Mouse (Mus musculus) megakaryocyte, adult 5-6 weeks (primary cell): ENCODE results near the gene Map2k4. TPM values are rescaled to one million over a fixed set of nuclear protein-coding genes. Genes with fewer than 3 reads are reported as not detected.
A peak's percentile ranks its signal among the peaks of the same experiment; 100 is the strongest.

Experiments used
- ATAC-seq: 2 replicates; pipeline ENCODE4 v1.8.0; 2016; ENCODE audit warnings: mild to moderate bottlenecking, inconsistent platforms; ENCODE audit not compliant: poor library complexity, severe bottlenecking
- total RNA-seq, 2 experiments: library from RNA; stranded (forward) in 1 of 2; stranded (reverse) in 1 of 2; fragments of 153-499, 151-499 nt in 1 of 2; fragments of 221-1000, 200-1000 nt in 1 of 2; gene quantifications; 2 replicates each; pipeline versions ENCODE4 v1.2.3 to v1.2.4; 2015 to 2017

The Map2k4 gene
- total RNA-seq (2015) (57.5 and 63.1 TPM in 2 replicates), total RNA-seq (2017) (29.1 and 40.5 TPM in 2 replicates)

DNA sequence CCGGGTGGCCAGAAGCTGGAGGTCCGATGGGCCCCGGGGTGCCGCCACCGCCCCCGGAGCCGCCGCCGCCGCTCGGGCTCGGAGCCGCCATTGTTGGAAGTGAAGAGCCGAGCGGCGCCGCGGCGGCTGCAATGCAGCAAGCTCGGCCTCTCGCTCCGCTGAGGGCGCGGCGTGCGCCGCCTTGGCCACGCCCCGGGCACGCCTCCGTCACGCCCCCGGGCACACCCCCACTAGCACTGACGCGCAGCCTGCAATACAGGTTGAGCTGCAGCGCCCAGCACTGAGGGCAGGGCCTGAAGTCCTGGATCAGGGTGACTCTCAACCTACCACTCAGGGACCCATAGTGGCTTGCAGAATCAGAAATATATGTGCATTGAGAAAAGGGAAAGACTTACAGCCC, at the start of gene Map2k4:
Gene Map2k4, minus strand, starts transcription at position 144 of the 400 bp plus-strand sequence.
- ATAC-seq = peak; percentile 98

DNA sequence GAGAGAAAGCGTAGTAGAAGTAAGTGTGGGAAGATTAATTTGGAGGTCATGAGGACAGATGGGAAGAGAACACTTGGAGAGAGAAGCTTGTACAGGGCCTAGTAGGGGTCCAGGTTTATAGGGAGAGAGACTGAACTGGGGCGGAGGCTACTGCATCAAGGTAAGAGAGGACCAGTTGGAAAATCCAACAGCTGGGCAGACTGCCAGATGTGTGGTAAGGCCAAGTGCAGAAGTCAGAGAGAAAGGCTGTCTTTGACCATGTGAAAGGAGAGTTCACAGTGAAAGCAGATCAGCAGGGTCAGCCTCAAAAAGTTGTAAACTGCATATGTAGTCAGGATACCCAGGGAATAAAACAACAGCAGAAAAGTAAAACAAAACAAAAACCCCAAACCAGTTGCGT, 36.5 kb upstream of the Map2k4 start:
- no peak for ATAC-seq

DNA sequence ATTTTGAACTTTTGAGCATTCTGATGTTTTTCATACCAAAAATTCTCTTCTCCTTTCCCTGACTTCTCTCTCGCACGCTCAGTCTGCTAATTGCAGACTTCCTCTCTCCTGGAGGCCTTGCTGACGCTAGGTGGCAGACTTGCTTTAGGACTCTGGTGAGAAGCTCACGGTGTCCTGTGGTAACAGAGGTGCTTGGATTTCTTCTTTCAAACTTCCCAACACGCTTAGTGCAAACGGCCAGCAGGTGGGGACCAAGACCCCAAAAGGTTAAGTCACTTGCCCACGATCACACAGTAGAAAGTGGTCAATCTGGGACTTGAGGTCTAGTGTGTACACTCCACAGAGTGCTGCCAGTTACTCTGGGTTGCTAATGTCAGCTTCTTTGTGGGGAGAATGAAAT, 32.8 kb upstream of the Map2k4 start:
- ATAC-seq = peak; percentile 95

DNA sequence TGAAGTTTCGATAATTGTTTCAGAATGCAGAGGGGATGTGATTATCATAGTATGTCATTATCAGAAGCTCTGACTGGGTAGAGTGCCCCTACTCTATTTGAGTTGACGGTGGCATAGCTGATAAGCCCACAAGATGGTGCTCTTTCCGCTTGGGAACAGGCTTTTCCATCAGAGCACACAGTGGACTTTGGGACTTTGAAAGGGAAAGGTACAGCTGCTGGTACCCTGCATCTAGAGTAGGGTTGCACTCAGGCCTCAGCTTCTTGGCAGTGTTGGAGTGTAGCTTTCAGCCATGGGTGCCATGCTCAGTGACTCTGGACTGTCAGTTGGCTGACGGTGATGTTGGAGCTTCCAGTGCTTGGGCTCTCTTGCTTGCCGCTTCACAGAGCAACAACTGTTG, 32.2 kb upstream of the Map2k4 start:
- ATAC-seq = no peak

DNA sequence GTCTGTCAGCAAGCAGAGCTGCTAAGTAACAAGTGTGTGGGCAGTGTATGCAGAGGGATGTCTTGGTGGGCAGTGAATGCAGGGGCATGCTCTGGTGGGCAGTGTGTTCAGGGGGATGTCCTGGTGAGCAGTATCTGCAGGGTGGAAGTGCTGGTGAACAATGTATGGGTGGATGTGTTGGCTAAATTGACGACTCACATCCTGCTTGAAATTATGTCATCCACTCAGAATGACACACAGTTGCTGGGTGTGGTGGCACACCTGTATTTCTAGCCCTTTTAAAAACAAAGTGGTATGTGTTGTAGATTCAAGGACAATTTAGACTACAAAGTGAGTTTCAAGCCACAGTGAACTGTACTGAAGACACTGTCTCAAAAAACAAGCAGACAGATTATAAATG, 30.1 kb upstream of the Map2k4 start:
- ATAC-seq = peak; percentile 55; the same call in 1 of the 2 replicates

DNA sequence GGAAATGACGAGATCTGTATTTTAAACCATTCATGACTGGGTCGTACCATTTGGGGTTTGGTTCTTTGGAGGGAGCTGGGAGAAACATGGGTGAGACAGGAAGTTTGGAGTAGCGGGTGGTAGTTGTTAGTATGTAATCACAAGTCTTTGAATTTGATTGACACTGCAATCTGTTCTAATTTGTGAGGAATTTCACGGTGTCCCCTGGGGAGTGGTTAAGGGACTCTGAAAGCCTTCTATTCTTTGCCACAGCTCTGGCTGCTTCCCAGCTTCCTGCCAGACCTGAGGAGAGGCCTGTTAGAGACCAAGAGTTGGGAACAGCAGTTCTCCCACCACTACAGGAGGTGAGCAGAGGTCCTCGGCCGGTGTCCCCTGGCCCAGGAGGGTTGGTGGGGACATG, 28.1 kb upstream of the Map2k4 start:
- no peak for ATAC-seq

DNA sequence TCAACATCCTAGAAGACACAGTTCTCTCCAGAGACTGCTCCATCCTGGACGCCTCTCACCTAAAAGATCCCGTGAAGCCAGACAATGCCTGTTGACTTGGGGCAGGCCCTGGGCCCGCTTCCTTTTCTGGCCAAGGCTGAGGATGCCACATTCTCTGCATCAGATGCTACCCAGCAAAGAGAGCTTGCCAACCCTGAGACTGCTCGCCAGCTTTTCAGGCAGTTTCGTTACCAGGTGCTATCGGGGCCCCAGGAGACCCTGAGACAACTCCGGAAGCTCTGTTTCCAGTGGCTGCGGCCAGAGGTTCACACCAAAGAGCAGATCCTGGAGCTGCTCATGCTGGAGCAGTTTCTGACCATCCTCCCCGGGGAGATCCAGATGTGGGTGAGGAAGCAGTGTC, 26.3 kb upstream of the Map2k4 start:
- ATAC-seq = no peak

DNA sequence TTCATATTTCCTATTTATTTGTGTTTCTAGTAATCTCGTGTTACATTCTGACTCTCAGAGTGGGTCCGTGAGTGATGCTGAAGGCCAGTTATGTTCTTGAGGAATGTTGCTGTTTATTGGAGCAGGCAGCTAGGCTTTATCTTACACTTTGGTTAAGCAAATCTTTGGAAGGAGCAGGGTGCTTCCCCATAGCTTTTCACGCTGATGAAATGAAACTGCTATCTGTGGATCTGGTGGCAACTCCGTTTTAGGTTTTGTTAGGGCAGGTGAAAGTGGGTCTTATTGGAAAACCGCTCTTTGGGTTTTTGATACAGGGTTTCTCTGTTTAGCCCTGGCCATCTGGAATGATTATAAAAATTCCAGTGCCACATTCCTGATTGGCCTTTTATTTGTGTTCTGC, 24.0 kb upstream of the Map2k4 start:
- no peak for ATAC-seq

DNA sequence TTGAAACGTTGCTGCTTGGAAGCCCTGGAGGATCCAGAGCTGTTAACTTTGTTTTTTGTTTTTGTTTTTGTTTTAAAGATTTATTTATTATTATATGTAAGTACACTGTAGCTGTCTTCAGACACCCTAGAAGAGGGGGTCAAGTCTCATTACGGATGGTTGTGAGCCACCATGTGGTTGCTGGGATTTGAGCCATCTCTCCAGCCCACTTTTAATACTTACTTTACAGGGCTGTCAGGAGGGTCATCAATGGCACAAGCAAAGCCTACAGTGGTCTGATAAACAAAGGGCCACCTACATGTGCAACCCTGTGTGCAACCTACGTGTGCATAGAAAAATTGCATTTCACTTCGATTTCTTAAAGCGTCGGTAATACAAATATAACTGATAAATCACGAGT, 19.5 kb upstream of the Map2k4 start:
- ATAC-seq = no peak

DNA sequence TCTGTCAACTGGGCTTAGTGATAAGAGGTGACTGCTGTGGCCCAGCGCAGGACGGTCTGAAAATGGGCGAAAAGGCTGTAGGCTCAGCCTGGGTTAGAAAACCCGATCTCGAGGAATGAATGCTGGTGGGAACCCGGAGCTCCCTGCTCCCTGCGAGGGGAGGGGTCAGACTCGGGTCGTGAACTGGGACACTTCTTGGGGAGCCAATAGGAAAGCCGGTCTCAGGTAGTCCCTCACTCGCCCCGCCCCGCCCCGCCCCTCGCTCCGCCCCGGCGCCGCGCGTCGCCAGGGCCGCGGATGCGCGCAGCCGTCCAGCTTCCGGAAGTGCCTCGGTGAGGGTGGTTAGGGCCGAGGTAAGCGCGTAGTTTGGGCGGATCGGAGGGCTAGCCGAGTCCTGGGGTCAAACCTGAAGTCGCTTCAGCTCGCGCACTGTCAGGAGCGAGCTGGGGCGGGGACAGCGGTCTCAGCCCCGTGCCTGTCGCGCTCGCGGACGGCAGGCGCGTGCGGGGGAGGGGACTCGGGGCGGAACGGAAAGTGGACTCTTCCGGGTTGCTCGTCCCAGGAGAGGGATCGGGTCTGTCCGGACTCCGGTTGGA, 18.9 kb upstream of the Map2k4 start, which contains the start of gene Zkscan6:
Gene Zkscan6, plus strand, starts transcription at position 267 of the 596 bp plus-strand sequence.
- peak; percentile 83 for ATAC-seq

DNA sequence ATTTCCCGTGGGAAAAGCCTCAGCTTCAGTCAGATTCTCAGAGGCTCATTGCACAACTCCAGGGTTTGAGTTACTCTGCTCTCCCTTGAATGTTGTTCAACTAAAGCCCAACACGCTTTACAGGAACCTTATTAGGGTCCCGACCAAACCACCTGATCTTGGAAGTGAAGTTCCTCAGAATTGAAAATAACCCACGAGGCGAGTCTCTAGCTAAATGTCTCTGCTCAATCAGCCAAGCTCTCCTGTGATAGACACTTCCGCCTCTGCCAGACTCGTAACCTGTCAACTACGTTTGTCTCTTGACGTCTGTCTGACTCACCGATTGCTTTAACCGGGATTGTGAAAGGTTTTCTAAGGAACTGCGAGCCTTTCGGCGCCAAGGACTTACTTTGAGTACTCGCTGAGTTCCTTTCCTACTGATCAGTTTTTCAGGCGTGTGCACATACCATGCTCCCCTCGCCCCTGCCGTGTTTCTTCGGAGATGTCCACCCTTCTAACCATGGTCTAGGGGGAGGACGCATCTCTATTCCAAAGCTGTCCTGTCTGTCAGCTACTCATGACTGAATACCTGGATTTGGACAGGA, 18.3 kb upstream of the Map2k4 start:
- ATAC-seq = peak; percentile 84

DNA sequence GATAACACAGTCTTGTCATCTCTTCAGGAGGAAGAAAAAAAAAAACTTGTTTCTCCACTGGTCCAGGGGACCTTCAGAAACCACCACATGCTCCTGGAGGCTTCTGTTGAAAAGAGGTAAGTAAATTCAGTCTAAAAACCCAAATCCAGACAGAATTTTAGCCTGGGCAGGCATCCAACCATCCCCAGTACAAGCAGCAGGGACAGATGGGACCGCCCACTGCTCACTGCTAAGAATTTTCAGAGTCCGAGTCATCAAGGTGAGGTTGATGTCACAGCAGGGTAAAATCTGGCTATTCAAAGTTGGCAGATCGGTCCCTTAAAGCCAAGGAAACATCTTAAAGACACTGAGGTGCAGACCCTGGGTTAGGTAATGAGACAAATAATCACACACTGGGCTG, 13.8 kb upstream of the Map2k4 start:
- no peak for ATAC-seq

DNA sequence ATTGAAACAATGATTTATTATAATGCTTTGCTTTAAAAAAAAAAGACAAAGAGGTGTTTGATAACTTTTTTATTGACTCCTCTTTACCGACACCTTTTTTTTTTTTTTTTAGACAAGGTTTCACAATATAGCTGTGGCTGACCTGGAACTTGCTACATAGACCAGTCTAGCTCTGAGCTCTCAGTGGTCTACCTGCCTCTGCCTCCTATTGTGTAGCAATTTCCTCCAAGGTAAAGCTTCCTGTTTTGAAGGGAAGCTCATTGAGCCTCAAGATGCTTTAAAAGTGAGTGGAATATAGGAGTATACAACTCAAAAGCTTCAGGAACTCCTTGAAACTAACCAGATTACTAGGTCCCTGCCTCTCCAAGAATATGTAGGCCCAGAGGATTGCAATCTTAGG, 7.8 kb upstream of the Map2k4 start:
- ATAC-seq = peak; percentile 82

DNA sequence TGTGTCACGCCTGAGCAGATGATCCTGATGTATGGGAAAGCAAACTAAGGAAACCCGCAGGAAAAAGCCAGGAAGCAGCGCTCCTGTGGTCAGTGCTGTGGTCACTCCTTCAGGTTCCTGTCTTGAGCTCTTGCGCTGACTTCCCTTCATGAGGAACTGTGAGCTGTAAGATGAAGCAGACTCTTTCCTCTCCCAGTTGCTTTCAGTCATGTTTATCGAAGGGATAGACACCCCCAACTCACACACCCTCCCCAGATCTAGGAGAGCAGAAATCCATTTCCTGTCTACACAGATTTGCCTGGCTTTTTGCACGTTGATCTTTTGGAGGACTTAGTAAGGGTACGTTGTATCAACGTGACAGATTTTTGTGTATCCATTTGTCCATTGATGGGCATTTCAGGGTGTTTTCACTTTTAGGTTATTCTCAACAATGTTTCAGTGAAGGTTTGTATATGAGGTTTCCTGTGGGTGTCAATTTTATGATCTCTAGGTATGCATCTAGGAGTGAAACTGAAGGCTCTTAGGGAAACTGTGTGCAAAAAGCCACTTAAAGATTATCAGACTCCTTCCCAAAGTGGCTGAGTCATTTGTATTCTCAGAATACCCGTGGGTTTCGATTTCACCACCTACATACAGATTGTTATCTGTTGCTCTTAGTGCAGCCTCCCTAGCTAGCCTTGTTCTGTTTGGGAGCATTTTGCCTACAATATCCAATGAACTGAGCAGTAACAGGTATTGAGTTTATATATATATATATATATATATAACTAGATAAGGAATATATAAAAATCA, 6.5 kb upstream of the Map2k4 start:
- peak; percentile 77 for ATAC-seq

DNA sequence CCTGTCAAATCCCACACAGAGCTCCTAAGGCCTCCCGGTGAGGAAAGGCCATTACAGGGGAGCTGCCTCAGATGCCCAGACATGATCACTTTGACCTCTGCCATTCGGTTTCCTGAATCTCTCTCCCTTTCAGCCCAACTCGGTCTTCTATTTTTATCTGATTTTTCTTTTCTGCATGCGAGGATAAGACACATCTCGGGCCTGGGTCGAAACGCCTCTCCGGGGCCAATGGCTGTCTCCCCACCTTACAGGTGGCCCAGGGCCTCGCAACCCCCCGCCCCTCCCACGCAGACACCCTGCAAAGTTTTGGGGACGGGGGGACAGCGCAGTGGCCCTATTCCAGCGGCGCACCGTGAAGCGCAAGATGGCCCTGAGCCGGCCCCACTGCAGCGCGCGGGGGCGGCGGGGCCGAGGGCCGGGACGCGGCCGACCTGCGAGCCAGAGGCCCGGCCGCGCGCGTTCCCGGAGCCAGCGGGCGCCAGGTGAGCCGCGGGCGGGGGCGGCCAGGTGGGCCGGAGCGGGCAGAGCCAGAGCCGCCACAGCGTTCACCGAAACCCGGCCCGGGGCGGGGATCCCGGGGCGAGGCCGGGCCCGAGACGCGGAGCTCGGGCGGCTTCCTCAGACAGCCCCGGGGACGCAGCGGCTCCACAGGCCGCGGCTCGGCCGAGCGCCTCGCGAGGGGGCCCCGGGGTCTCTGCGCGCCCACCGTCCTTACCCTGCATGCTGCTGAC, 511 bp downstream of the Map2k4 start:
- peak; percentile 44 for ATAC-seq

DNA sequence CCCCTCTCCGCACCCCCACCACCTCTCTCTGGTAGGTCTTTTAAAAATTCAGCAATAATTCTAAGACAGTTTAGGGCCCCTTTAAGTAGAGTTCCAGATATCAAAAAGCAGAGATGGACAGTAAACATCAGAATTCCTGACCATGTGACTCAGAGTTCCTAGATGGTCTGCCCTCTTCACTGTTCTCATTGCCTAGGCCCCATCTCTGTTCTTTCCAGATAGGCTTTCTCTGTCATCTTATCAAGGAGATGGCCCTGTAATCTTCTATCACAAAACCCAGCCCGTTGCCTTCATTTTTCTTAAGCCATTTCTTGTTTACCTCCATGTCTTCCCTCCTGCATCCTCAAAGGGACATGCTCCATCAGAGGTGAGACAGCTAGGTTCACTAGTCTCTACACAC, 1.9 kb downstream of the Map2k4 start:
- no peak for ATAC-seq

DNA sequence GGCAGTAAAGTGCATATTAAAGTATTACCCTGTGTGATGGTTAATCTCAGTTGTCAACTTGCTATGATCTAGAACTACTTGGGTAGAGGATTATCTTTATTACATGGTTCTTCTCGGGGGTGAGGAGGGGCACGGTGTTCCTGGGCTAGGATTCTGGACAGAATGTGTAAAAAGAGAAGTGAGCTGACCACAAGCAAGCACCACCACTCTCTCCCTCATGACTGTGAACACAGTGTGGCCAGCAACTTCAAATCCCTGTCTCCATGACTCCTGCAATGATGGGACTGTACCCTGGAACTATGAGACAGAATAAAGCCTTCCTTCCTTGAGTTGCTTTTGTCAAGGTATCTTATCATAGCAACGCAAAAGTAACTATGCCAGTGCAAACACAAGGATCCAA, 6.5 kb downstream of the Map2k4 start:
- peak; percentile 28 for ATAC-seq

DNA sequence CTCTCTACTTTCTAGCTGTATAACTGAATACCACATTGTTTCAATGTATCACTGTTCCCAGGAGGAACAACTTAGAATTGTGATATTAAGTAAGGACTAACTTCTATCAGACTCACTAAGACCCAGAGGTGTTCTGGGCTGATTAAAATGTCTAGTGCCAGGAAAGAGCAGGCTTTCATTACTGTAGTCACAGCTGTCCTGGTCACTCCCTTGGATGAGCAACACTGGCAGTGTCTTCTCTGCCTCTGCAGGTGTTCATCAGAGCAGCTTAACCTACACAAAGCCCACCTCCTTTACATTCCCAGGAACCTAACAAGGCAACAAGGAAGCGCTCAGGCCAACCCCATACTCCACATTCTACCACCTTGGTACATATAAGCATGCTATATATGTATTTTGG, 8.5 kb downstream of the Map2k4 start:
- ATAC-seq = no peak

DNA sequence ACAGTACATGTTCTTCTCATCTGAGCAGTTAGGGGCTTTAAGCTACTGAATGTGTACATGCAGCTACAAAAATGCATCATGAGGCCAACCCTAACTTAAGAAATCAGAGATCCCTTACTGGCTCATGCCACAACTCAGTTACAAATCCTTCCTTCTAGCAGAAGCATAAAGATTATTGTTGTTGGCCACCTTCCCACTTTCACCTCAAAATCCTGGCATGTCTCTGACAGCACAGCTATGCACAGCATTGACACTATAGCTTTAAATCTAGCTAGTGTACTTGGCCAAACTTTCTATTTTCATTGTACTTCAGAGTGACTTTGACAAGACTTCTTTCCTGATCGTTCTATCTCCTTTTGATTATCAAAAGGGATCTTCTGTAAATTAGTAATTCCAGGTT, 9.0 kb downstream of the Map2k4 start:
- ATAC-seq = no peak

DNA sequence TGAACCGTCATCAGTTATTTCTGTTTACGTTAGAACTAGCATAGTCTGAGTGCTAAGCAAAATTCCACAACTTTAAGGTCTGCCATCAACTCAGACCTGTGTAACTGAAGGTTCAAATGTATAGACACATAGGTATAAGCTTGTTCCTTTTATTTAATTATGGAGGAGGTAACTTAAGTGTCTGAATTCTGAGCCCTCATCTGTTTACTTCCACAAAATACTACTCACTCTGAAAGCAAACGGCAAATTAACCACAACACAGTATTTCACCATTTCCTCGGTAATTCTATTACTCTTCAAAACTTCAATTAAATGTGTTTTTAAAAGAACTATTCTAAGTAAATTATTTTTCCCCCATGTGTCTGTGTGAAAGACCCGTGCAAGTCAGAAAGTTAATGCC, 10.3 kb downstream of the Map2k4 start:
- peak; percentile 57 for ATAC-seq

DNA sequence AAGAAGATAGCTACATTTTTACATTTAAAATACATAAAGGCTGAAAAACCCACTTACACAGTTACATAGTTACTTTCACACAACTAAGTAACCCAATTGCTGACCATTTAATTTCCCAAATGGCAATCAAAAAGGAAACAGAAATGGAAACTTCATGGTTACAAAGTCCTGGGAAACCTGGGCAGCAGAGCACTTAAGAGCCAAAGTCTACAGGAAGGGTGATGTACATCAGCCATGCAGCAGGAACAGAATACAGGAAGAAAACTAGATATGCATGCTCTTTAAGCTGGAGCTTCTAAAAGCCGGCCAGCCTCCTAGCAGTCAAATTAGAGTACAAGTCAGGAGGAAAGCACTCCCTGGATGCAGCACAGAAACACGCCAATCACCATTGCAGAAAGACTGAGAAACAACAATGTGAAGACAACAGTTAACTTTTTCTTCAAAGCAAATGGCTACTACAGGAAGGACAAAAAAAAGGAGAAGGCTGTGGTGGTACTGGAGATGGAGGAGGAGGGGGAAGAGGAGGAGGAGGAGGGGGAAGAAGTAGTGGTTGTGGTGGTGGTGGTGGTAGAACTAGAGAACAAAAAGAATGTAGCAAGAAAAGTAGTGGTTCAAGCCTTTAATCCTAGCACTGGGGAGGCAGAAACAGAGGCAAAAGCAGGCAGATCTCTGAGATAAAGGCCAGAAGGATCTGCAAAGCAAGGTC, 11.0 kb downstream of the Map2k4 start:
- peak; percentile 49 for ATAC-seq
